Mouse (Mus musculus) retina, embryonic 14.5 days (tissue): ENCODE data around the gene Ddx17.

Experiments used
- DNase-seq: peaks from one replicate; pipeline ENCODE4 v3.0.0-alpha.2; 2015; ENCODE audit warnings: low spot score

The Ddx17 gene

GRCm38 (mm10) chr15:79518571-79518970 lies 28.0 kb downstream of the Ddx17 start:
- no peak for DNase-seq

GRCm38 (mm10) chr15:79517710-79518109 lies 28.8 kb downstream of the Ddx17 start:
- no peak for DNase-seq

DNA sequence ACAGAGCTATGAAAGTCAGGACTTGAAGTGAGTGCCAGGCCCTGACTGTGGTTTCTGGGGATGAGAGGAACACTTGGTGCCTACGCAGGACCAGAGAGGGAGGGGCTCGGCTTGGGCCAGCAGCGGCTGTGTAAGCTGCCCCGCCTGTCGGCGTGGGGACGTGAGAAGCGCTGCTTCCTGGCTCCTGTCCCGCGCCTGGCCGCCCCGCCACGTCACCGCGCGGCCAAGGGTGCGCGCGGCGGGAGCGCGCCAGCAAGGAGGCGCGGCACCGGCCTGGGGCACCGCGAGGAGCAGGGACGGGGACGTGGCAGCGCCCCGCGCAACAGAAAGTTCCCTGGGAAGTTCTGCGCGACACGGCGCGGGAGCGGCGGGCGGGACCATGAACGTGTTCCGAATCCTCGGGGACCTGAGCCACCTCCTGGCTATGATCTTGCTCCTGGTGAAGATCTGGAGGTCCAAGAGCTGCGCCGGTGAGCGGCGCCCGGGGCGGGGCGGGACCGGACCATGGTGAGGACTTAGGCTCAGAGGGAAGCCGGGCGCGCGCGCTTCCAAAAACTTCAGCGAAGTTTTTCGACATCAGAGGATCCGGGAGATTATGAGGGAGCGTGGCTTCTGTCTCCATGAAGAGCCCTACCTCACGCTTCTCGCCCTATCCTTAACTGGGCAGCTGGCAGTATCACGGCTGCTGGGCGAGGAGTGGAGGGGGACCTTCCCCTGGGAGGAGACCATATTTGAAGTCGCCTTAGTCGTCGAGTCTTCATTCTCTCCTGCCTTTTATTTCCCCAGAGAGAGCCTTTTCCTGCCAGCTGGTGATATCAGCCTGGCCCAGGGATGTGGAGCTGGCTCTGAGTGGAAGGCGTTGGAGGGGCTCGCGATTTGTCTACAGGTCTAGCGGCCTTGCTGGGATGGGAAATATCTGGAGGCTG lies 30.1 kb downstream of the Ddx17 start, which contains the start of gene Kdelr3:
Kdelr3 (plus strand) TSS at position 241 of the 926 bp plus-strand sequence.
- DNase-seq = peak; percentile 54

DNA sequence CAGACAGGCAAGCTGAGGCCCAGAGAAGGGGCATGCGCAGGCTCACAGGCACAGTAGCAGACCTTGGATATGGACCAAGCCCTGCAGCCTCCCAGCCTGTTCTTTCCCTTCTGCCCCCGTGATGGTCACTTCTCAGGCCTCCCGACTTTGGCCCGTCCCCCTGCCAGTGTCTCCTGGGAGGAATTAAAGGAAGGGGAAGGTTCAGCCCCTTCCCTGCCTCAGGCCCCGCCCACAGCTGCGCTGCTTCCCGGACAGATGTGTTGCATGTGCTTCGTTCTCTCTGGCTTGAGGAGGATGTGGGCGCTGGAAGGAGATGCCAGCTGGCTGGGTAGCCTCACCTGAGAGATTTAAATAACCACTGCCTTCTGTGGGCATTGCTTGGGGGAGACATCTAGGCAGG lies 32.6 kb downstream of the Ddx17 start:
- no peak for DNase-seq

DNA sequence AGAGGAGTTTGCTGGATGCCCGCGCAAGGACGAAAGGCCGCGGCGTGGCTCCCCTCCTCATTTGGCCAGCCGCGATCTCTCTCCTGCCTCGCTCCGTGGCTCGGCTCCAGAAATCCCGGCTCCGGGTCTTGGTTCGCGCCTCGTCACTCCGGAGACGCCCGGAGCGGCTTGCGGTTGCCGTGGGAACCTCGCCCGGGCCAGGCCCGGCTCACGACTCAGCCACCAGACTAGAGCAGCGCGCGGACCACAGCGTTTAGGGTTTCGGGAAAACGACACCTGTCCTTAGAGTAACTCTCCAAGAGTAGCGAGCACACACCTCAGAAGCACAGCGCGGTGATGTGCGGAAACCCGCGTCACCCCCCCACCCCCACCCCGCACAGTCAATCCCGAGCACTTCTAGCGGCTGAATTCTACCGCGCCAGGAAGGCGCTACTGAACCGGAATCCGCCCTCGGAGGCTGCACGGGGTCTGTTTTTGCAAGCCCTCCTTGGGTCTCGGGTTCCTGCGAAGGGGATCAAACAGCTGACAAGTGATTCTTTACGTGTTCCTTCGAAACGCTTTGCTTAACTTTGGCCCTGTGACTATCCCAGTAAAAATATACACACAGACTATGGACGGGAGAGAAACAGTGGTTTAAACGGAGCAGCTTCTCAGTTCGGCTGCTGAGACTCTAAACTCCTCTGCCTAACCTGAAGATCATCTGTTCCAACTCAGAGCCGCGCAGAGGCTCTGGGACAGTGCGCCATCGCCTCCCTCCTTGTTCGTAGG lies 34.8 kb downstream of the Ddx17 start:
- peak; percentile 89 for DNase-seq

GRCm38 (mm10) chr15:79510425-79510824 lies 36.1 kb downstream of the Ddx17 start:
- DNase-seq = no peak

GRCm38 (mm10) chr15:79509998-79510397 lies 36.5 kb downstream of the Ddx17 start:
- no peak for DNase-seq

GRCm38 (mm10) chr15:79507055-79507828 lies 39.3 kb downstream of the Ddx17 start:
- DNase-seq = no peak

GRCm38 (mm10) chr15:79506460-79506859 lies 40.1 kb downstream of the Ddx17 start:
- no peak for DNase-seq

DNA sequence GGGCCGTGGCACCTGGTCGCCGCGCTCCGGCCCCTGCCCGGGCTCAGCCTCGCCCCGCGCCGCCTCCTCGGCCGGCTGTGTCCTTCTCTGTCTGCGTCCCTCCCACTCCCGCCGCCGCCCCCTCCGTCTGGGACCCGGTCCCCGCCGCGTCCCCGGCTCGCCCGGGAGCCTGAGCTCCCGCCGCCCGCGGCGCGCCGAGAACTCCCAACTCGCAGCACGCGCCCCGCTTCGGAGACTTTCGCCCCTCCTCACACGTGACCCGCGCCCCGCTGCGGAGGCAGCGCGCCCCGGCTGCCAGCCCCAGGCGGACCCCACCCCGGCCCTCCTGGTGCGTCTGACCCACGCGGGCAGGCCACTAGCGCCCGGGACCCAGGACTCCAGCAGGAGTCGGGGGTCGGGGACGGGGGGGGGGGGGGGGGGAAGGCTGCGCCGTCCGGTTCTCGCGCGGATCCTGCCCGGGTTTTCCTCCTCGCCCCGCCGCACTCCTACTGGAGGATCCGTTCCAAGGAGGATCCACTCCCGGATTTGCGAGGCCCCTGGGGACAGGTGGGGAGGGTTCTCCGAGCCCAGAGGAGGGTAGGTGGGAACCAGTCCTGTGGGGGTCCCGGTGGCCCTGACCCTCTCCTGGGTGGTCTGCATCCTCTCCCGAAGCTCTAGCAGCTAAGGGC lies 40.8 kb downstream of the Ddx17 start:
- DNase-seq = peak; percentile 80

- no peak for DNase-seq
Observed at GRCm38 (mm10) chr15:79504707-79505452, 41.7 kb downstream of the Ddx17 start, which contains the start of gene Kcnj4. Kcnj4 (minus strand) TSS chr15:79505241.

- DNase-seq = no peak
Observed at GRCm38 (mm10) chr15:79503438-79503837, 43.1 kb downstream of the Ddx17 start.

GRCm38 (mm10) chr15:79502891-79503341 lies 43.6 kb downstream of the Ddx17 start:
- no peak for DNase-seq

GRCm38 (mm10) chr15:79500110-79500509 lies 46.4 kb downstream of the Ddx17 start:
- DNase-seq = no peak

DNA sequence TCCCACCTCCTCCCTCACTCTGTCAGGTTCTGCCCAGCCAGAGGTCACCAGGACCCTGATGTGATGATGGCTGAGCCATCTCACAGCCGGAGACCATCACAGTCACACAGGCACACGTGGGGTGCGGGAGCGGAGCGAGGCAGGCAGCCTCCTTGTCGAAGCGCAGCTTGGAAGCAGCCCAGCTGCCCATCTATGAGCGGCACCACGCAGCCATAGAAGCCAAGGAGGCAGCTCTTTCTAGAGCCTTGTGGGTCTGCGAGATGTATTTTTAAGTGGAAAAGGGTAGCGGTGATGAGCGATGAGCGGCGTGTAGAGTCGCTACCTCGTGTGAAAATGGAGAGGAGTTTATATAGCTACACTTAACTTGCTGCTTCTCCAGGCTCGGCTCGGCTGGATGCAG lies 53.0 kb downstream of the Ddx17 start:
- no peak for DNase-seq

- DNase-seq = no peak
Observed at GRCm38 (mm10) chr15:79489463-79489862, 57.1 kb downstream of the Ddx17 start.

- no peak for DNase-seq
Observed at GRCm38 (mm10) chr15:79481181-79481688, 65.3 kb downstream of the Ddx17 start.
